Mouse (Mus musculus) midbrain, postnatal 0 days (tissue): ENCODE results near the gene Jhy. TPM values are rescaled to one million over a fixed set of nuclear protein-coding genes. Genes with fewer than 3 reads are reported as not detected.

Source experiments
- ATAC-seq: fragments of 200-750 bp; cut with Nextera tagmentation; 2 replicates; pipeline ENCODE4 v1.8.0; 2017; ENCODE audit warnings: moderate number of reproducible peaks, mild to moderate bottlenecking, moderate TSS enrichment, moderate library complexity; ENCODE audit not compliant: low FRiP score
- DNase-seq: peaks from one replicate; pipeline ENCODE4 v3.0.0-alpha.2; 2015; ENCODE audit warnings: low spot score
- H3K27ac ChIP-seq: fragments of 300-500 bp; sonication (generic); 2 replicates; pipeline ENCODE4 v1.5.1; 2014; ENCODE audit warnings: low read depth, mild to moderate bottlenecking, low read length, mixed read lengths
- H3K27me3 ChIP-seq: fragments of 300-500 bp; sonication (generic); 2 replicates; pipeline ENCODE4 v1.6.1; 2014; ENCODE audit warnings: low read length, control low read depth, mixed read lengths; ENCODE audit not compliant: insufficient read depth
- H3K36me3 ChIP-seq: fragments of 300-500 bp; sonication (generic); 2 replicates; pipeline ENCODE4 v1.6.1; 2014; ENCODE audit warnings: low read length, control low read depth, mixed read lengths; ENCODE audit not compliant: insufficient read depth
- H3K4me1 ChIP-seq: fragments of 300-500 bp; sonication (generic); 2 replicates; pipeline ENCODE4 v1.6.1; 2014; ENCODE audit warnings: mild to moderate bottlenecking, control low read depth, antibody characterized with exemption, low read length, mixed read lengths; ENCODE audit not compliant: insufficient read depth
- H3K4me2 ChIP-seq: fragments of 300-500 bp; sonication (generic); 2 replicates; pipeline ENCODE4 v1.6.1; 2014; ENCODE audit warnings: low read depth, mild to moderate bottlenecking, low read length, mixed read lengths; ENCODE audit not compliant: poor library complexity, severe bottlenecking
- H3K4me3 ChIP-seq: fragments of 300-500 bp; sonication (generic); 2 replicates; pipeline ENCODE4 v1.5.1; 2014; ENCODE audit warnings: low read depth, mild to moderate bottlenecking, low read length, moderate library complexity
- H3K9ac ChIP-seq: fragments of 300-500 bp; sonication (generic); replicated peaks from 2 replicates; pipeline ENCODE4 v1.6.1; 2014; ENCODE audit warnings: mild to moderate bottlenecking, low read length, moderate library complexity, mixed read lengths; ENCODE audit not compliant: poor library complexity, severe bottlenecking
- H3K9me3 ChIP-seq: fragments of 300-500 bp; sonication (generic); 2 replicates; pipeline ENCODE4 v1.6.1; 2016; ENCODE audit warnings: low read length, control low read depth
- CTCF ChIP-seq: IDR thresholded peaks from 2 replicates; pipeline ENCODE4 v1.5.1; 2016; ENCODE audit warnings: antibody characterized with exemption, mild to moderate bottlenecking
- WGBS: fragments of 180-500 bp; shearing (Covaris S2); extraction: QIAGEN DNeasy Blood & Tissue Kit; methylation state at CpG from one replicate; pipeline ENCODE4 v1.1.7; 2014; 5-methylcytosine and 5-hydroxymethylcytosine counted together
- polyA plus RNA-seq: library from polyadenylated mRNA; unstranded; fragments of >200 nt; fragmentation: Nextera tagmentation; extraction: Ambion mirVana; gene quantifications from 2 replicates; pipeline ENCODE4 v1.2.1, GENCODE M21; 2015
- total RNA-seq: library from RNA; depleted of rRNA; stranded (reverse); fragments of >200 nt; gene quantifications from 2 replicates; pipeline ENCODE4 v1.2.3, GENCODE M21; 2014

Jhy gene
- total and polyA plus RNA-seq, 2 experiments from 2014 or later, result 0.99 to 1.5 TPM

DNA sequence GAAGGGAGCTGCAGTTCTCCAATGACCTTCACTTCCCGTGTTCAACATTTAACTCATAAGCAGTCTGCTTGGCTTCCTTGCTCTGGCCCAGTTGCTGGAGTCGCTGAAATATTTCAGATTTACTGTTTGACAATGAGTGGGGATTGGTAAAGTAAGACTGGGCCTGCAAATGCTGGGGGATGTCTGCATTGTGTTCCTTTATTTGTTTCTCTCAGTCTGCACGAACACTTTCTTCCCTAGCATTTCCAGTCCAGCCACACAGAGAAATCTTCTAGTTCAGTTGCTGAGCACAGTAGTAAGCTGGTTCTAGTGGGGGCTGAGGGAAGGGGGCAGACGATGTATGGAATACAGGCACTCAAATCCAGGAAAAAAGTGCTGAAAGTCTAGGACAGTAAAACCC is 89.0 kb downstream of the Jhy start:
- TF ChIP-seq CTCF, result no peak
- DNase-seq (no peak), ATAC-seq (no peak)
- peaks cover 45% of the 10 kb centered on the region for H3K27me3 ChIP-seq
- H3K9me3 ChIP-seq, result no peaks in the 10 kb centered on the region
- no peak overlapping the region for H3K9ac ChIP-seq
- H3K4me2 ChIP-seq, result no peak overlapping the region
- H3K27ac ChIP-seq, result no peak overlapping the region
- no peaks in the 10 kb centered on the region for H3K36me3 ChIP-seq
- WGBS, result 4% methylated on average over 4 of the region's 4 CpGs
- H3K4me3 ChIP-seq, result no peak overlapping the region
- H3K4me1 ChIP-seq, result peaks cover 3% of the 10 kb centered on the region; the same call in 1 of the 2 replicates

DNA sequence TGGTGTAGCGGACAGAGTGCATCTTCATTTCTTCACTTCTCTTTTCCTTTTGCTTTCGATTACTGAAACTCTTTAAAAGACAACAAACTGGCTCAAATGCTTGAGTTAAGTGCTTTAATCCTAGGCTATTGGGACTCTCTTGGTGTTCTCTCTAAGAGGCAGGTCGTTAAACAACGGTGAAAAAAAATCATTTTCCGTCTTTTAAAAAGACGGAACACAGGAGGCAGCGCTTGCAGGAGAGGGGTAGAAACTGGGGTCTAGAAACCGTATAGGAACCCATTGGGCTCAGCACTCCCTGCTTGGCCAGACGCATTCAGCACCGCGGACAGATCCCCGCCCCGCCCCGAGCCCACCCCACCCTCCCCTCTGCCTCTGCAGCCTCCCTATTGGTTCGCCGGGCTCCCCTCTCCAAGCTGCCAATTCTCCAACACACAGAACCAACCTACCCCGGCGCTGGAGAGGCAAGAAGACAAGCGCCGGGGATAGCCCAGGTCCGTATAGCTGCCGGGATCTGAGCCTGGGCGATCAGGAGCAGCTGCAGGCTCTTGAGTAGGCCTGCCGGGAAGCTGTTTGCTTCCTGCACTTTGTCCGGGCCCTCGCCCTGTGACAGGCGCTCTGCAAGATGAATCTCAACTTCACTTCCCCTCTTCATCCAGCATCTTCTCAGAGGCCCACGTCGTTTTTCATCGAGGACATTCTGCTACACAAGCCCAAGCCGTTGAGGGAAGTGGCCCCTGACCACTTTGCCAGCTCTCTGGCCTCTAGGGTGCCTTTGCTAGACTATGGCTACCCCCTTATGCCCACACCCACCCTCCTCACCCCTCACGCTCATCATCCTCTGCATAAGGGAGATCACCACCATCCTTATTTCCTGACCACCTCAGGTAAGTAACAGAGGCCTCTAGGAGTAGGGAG is 90.1 kb downstream of the Jhy start, which contains the start of gene Bsx:
Gene Bsx, plus strand, starts transcription at position 572 of the 915 bp plus-strand sequence.
- Histone ChIP-seq H3K4me2 (no peak within 1 kb of the TSS), H3K4me1 (peaks cover 3% of the 10 kb centered on the region; the same call in 1 of the 2 replicates), H3K9me3 (no peaks in the 10 kb centered on the region), H3K27me3 (peaks cover 46% of the 10 kb centered on the region), H3K9ac (no peak within 1 kb of the TSS), H3K27ac (no peak within 1 kb of the TSS), H3K36me3 (no peaks in the 10 kb centered on the region), H3K4me3 (0 out of 2 replicates have a peak within 1 kb of the TSS, but pooled peaks have one; percentile 2)
- DNase-seq (peak; percentile 54), ATAC-seq (peak; percentile 49; the same call in 1 of the 2 replicates)
- WGBS, result 3% methylated on average over 27 of the region's 32 CpGs
- TF ChIP-seq CTCF, result no peak

DNA sequence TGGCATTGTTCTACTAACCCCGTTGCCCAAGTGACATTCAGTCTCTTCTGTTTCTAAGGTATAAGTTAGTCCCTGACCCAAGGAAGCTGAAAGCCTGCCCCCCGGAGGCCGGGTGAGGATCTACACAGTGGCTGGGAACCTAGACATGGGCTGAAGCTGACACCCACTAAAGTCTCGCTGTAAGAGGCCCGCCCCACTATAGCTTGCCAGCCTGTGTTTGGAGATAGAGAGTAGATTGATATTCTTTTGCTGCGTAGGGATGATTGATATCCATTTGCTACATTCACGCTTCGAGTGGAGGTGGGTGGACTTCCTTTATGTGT is 91.8 kb downstream of the Jhy start:
- 2% methylated on average over 8 of the region's 8 CpGs for WGBS
- ATAC-seq (no peak), DNase-seq (no peak)
- no peak overlapping the region for H3K4me3 ChIP-seq
- H3K4me1 ChIP-seq, result peaks cover 3% of the 10 kb centered on the region; the same call in 1 of the 2 replicates
- H3K36me3 ChIP-seq, result no peaks in the 10 kb centered on the region
- no peak overlapping the region for H3K27ac ChIP-seq
- H3K9ac ChIP-seq, result no peak overlapping the region
- TF ChIP-seq CTCF, result peak; percentile 31
- H3K27me3 ChIP-seq, result peaks cover 49% of the 10 kb centered on the region
- H3K4me2 ChIP-seq, result no peak overlapping the region
- H3K9me3 ChIP-seq, result no peaks in the 10 kb centered on the region

DNA sequence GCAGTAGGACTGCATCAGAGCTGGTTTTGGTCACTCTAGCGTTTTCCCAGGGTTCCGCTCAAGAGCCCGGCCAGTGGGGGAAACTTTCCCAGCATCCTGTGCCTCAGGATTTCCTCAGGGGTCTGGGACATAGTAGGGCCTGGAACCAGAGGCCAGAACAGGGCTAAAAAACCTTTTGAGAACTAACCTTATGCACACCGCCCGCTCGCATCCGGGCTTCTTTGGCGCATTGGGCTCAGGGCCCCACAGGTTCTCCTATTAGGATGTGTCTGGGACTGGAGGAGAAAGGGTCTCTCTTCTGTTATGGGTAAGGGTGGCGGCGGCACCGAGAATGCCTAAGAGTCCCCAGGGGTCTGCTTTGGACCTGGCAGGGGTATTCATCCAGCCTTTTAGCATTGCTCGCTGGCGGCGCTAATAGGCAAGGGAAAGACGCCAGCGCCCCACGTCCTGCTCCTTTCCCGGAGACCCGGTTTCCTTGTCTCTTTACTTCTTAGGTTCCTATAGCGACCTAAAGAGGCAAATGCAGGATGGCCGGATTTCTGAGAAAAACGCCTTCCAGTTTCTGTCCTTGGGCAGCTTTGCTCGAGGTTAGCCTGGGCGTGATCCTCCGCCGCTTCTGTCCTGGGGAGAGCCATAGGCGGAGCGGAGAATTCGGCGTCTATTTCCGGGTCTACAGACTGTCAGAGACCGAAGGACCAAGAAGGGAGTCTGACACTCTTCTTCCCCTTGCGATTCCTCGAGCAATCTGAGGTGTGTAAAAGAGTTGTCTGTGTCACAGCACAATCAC is 92.4 kb downstream of the Jhy start:
- ATAC-seq, result no peak
- Histone ChIP-seq H3K9ac (no peak overlapping the region), H3K9me3 (no peaks in the 10 kb centered on the region), H3K4me2 (no peak overlapping the region), H3K27me3 (peaks cover 48% of the 10 kb centered on the region), H3K27ac (no peak overlapping the region), H3K4me3 (peak overlapping the region; percentile 11; the same call in 1 of the 2 replicates), H3K4me1 (peaks cover 3% of the 10 kb centered on the region; the same call in 1 of the 2 replicates), H3K36me3 (no peaks in the 10 kb centered on the region)
- no peak for DNase-seq
- under 1% methylated on average over 34 of the region's 34 CpGs for WGBS
- no peak for TF ChIP-seq CTCF

DNA sequence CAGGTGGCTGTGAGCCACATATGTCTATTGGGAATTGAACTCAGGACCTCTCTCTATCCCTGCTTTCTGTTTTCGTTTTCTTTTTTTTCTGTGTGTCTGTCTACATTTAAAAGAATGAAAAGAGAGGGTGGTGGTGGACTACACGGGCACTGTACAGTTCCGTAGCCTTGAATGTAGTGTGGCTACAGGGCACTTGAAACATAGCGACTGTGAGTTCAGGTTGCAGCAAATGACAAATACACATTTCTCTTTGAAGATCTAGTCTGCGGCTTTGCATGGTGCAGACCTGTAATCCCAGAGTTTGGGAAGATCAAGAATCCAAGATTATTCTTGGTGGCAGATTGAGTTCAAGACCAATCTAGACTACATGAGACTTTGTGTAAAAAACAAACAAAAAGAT is 93.6 kb downstream of the Jhy start:
- TF ChIP-seq CTCF, result no peak
- no peaks in the 10 kb centered on the region for H3K36me3 ChIP-seq
- WGBS, result 84% methylated on average over 5 of the region's 5 CpGs
- peaks cover 42% of the 10 kb centered on the region for H3K27me3 ChIP-seq
- H3K9ac ChIP-seq, result no peak overlapping the region
- H3K27ac ChIP-seq, result no peak overlapping the region
- H3K4me1 ChIP-seq, result peaks cover 3% of the 10 kb centered on the region; the same call in 1 of the 2 replicates
- no peak overlapping the region for H3K4me2 ChIP-seq
- H3K9me3 ChIP-seq, result no peaks in the 10 kb centered on the region
- DNase-seq, result no peak
- ATAC-seq, result no peak
- no peak overlapping the region for H3K4me3 ChIP-seq
